Mouse (Mus musculus) hindbrain, postnatal 0 days (tissue): ENCODE measurements around the gene Gsk3a. TPM values are rescaled to one million over a fixed set of nuclear protein-coding genes. Genes with fewer than 3 reads are reported as not detected.

Experiments
- ATAC-seq: fragments of 200-750 bp; cut with Nextera tagmentation; 2 replicates; pipeline ENCODE4 v1.8.0; 2017; ENCODE audit warnings: mild to moderate bottlenecking, moderate TSS enrichment, moderate library complexity
- DNase-seq: peaks from one replicate; pipeline ENCODE4 v3.0.0-alpha.2; 2015; ENCODE audit warnings: low spot score
- H3K27ac ChIP-seq: fragments of 300-500 bp; sonication (generic); 2 replicates; pipeline ENCODE4 v1.5.1; 2014; ENCODE audit warnings: mild to moderate bottlenecking
- H3K27me3 ChIP-seq: fragments of 300-500 bp; sonication (generic); 2 replicates; pipeline ENCODE4 v1.6.1; 2014; ENCODE audit warnings: low read length, mixed read lengths; ENCODE audit not compliant: insufficient read depth
- H3K36me3 ChIP-seq: fragments of 300-500 bp; sonication (generic); 2 replicates; pipeline ENCODE4 v1.6.1; 2014; ENCODE audit warnings: low read length, mixed read lengths; ENCODE audit not compliant: insufficient read depth
- H3K4me1 ChIP-seq: fragments of 300-500 bp; sonication (generic); 2 replicates; pipeline ENCODE4 v1.6.1; 2014; ENCODE audit warnings: antibody characterized with exemption, low read length, mixed read lengths; ENCODE audit not compliant: insufficient read depth
- H3K4me2 ChIP-seq: fragments of 300-500 bp; sonication (generic); 2 replicates; pipeline ENCODE4 v1.6.1; 2014; ENCODE audit warnings: low read depth, mild to moderate bottlenecking, low read length, moderate library complexity, mixed read lengths
- H3K4me3 ChIP-seq: fragments of 300-500 bp; sonication (generic); 2 replicates; pipeline ENCODE4 v1.5.1; 2014; ENCODE audit warnings: low read length
- H3K9ac ChIP-seq: fragments of 300-500 bp; sonication (generic); replicated peaks from 2 replicates; pipeline ENCODE4 v1.6.1; 2014; ENCODE audit warnings: mild to moderate bottlenecking, low read length, moderate library complexity, mixed read lengths
- H3K9me3 ChIP-seq: fragments of 300-500 bp; sonication (generic); 2 replicates; pipeline ENCODE4 v1.6.1; 2016; ENCODE audit warnings: low read length, mixed read lengths
- CTCF ChIP-seq: IDR thresholded peaks from 2 replicates; pipeline ENCODE4 v1.5.1; 2016; ENCODE audit warnings: antibody characterized with exemption, control low read depth, low read depth
- WGBS: fragments of 180-500 bp; shearing (Covaris S2); extraction: QIAGEN DNeasy Blood & Tissue Kit; methylation state at CpG from one replicate; pipeline ENCODE4 v1.1.7; 2014; 5-methylcytosine and 5-hydroxymethylcytosine counted together
- polyA plus RNA-seq: library from polyadenylated mRNA; unstranded; fragments of >200 nt; fragmentation: Nextera tagmentation; extraction: Ambion mirVana; gene quantifications from 2 replicates; pipeline ENCODE4 v1.2.1, GENCODE M21; 2015
- total RNA-seq: library from RNA; depleted of rRNA; stranded (reverse); fragments of >200 nt; gene quantifications from 2 replicates; pipeline ENCODE4 v1.2.3, GENCODE M21; 2014; rRNA removed

Gsk3a gene
- total RNA-seq (151 and 160 TPM in 2 replicates), polyA plus RNA-seq (17.5 and 19.8 TPM in 2 replicates)

DNA sequence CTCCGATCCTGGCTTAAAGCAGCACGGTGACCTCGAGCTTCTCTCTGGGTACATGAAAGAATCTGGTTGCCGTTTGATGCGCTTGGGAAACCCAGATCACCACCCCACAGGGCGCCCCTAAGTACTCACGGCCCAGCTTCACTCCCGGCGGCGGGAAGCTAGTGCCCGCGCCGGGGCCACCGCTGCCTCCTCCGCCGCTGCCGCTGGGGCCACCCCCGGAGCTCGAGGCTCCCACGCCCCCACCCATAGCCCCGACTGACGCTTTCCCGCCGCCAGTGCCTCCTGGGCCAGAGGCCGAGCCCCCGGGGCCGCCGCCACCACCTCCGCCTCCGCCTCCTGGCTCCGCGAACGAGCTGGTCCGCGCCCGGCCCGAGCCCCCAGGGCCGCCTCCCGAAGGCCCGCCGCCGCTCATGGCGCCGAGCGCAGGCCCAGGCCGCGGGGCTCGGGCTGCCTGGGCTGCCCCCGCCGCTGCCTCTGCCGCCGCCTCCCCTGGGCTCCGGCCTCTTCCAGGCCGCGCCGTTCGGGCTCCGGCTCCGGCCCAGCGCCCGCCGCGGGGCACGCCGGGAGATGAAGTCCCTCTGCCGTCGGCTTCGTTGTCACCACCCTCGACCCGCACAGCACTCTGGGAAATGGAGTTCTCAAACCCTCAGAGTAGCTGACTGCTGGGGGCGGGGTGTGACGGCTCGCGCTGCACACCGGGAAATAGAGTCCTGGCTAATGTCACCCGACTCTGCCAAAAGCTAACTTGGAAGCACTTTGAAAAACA, at the start of gene Gsk3a:
Gsk3a (minus strand) TSS at position 603 of the 766 bp plus-strand sequence.
- Histone ChIP-seq H3K4me3 (peak within 1 kb of the TSS; percentile 94), H3K9me3 (no peaks in the 10 kb centered on the region), H3K9ac (peak within 1 kb of the TSS; percentile 99), H3K27me3 (no peaks in the 10 kb centered on the region), H3K36me3 (peaks cover 28% of the 10 kb centered on the region), H3K4me1 (peaks cover 6% of the 10 kb centered on the region; the same call in 1 of the 2 replicates), H3K4me2 (peak within 1 kb of the TSS; percentile 67), H3K27ac (peak within 1 kb of the TSS; percentile 87)
- WGBS, result under 1% methylated on average over 68 of the region's 76 CpGs
- peak; percentile 93 for ATAC-seq
- no peak for TF ChIP-seq CTCF
- peak; percentile 99 for DNase-seq

- no peak overlapping the region for H3K9ac ChIP-seq
- peak; percentile 49 for TF ChIP-seq CTCF
- no peak overlapping the region for H3K27ac ChIP-seq
- no peak overlapping the region for H3K4me3 ChIP-seq
- peaks cover 12% of the 10 kb centered on the region for H3K4me1 ChIP-seq
- no peaks in the 10 kb centered on the region for H3K27me3 ChIP-seq
- WGBS, result 79% methylated on average over 8 of the region's 8 CpGs
- no peak for ATAC-seq
- no peaks in the 10 kb centered on the region for H3K9me3 ChIP-seq
- no peak for DNase-seq
- H3K4me2 ChIP-seq, result no peak overlapping the region
- H3K36me3 ChIP-seq, result peaks cover 66% of the 10 kb centered on the region
Measured at GRCm38 (mm10) chr7:25286989-25287388, 49.3 kb upstream of the Gsk3a start.

- TF ChIP-seq CTCF, result no peak
- Histone ChIP-seq H3K4me3 (no peak overlapping the region), H3K27me3 (no peaks in the 10 kb centered on the region), H3K9ac (no peak overlapping the region), H3K27ac (no peak overlapping the region), H3K36me3 (peaks cover 53% of the 10 kb centered on the region), H3K9me3 (no peaks in the 10 kb centered on the region), H3K4me1 (peaks cover 21% of the 10 kb centered on the region), H3K4me2 (no peak overlapping the region)
- WGBS, result 86% methylated on average over 20 of the region's 20 CpGs
- DNase-seq (no peak), ATAC-seq (no peak)
Measured at GRCm38 (mm10) chr7:25285511-25286238, 48.0 kb upstream of the Gsk3a start.

DNA sequence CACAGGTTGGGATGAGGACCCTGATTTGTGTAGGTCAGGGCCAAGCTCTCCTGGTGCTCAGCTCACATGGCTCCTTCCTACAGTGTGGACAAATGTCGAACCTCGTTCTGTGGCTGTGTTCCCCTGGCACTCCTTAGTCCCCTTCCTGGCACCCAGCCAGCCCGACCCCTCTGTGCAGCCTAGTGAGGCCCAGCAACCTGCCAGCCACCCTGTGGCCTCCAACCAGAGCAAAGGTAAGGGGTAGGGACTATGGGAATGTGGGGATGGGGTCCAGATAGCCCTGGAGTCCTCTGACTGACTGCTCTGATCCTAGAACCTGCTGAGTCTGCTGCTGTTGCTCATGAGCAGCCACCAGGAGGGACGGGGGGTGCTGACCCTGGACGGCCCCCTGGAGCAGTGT, 47.1 kb upstream of the Gsk3a start:
- TF ChIP-seq CTCF, result no peak
- DNase-seq (peak; percentile 13), ATAC-seq (no peak)
- Histone ChIP-seq H3K9ac (peak overlapping the region; percentile 79; the same call in 1 of the 2 replicates), H3K4me1 (peaks cover 30% of the 10 kb centered on the region), H3K9me3 (no peaks in the 10 kb centered on the region), H3K36me3 (peaks cover 44% of the 10 kb centered on the region), H3K4me2 (peak overlapping the region; percentile 92), H3K27me3 (no peaks in the 10 kb centered on the region), H3K4me3 (no peak overlapping the region), H3K27ac (no peak overlapping the region)
- WGBS, result 54% methylated on average over 5 of the region's 5 CpGs

- ATAC-seq (no peak), DNase-seq (no peak)
- H3K9me3 ChIP-seq, result no peaks in the 10 kb centered on the region
- H3K4me3 ChIP-seq, result peak overlapping the region; percentile 82
- H3K27ac ChIP-seq, result peak overlapping the region; percentile 99; the same call in 1 of the 2 replicates
- peaks cover 38% of the 10 kb centered on the region for H3K36me3 ChIP-seq
- no peaks in the 10 kb centered on the region for H3K27me3 ChIP-seq
- peaks cover 34% of the 10 kb centered on the region for H3K4me1 ChIP-seq
- TF ChIP-seq CTCF, result no peak
- WGBS, result 41% methylated on average over 2 of the region's 2 CpGs
- peak overlapping the region; percentile 79; the same call in 1 of the 2 replicates for H3K9ac ChIP-seq
- H3K4me2 ChIP-seq, result peak overlapping the region; percentile 92
Measured at GRCm38 (mm10) chr7:25284171-25284570, 46.5 kb upstream of the Gsk3a start.

GRCm38 (mm10) chr7:25283637-25284036, 46.0 kb upstream of the Gsk3a start:
- no peak for TF ChIP-seq CTCF
- 10% methylated on average over 5 of the region's 5 CpGs for WGBS
- H3K4me1 ChIP-seq, result peaks cover 34% of the 10 kb centered on the region

More at GRCm38 (mm10) chr7:25283637-25284036, 46.0 kb upstream of the Gsk3a start:
- H3K4me2 ChIP-seq, result peak overlapping the region; percentile 92
- peaks cover 33% of the 10 kb centered on the region for H3K36me3 ChIP-seq
- H3K9ac ChIP-seq, result peak overlapping the region; percentile 79
- ATAC-seq (no peak), DNase-seq (no peak)
- H3K27me3 ChIP-seq, result no peaks in the 10 kb centered on the region
- H3K4me3 ChIP-seq, result peak overlapping the region; percentile 82
- peak overlapping the region; percentile 99 for H3K27ac ChIP-seq
- H3K9me3 ChIP-seq, result no peaks in the 10 kb centered on the region
